Mouse (Mus musculus) c-Kit-positive CD71-positive TER-119-positive erythroid progenitor cells, embryonic 14.5 days (primary cell): Measurements from ENCODE around the gene P2rx1.
A peak's percentile ranks its signal among the peaks of the same experiment; 100 is the strongest.

Source experiments
- DNase-seq: peaks from one replicate; pipeline ENCODE4 v3.0.0-alpha.2; 2013; ENCODE audit warnings: low spot score

Gene P2rx1

GRCm38 (mm10) chr11:72987807-72988206, 11.1 kb upstream of the P2rx1 start:
- DNase-seq: no peak

- DNase-seq: no peak
These were observed 9.9 kb upstream of the P2rx1 start for GRCm38 (mm10) chr11:72989044-72989443.

- no peak for DNase-seq
These were observed 8.2 kb upstream of the P2rx1 start for GRCm38 (mm10) chr11:72990688-72991087.

- DNase-seq: no peak
These were observed 6.9 kb upstream of the P2rx1 start for GRCm38 (mm10) chr11:72991961-72992360.

DNA sequence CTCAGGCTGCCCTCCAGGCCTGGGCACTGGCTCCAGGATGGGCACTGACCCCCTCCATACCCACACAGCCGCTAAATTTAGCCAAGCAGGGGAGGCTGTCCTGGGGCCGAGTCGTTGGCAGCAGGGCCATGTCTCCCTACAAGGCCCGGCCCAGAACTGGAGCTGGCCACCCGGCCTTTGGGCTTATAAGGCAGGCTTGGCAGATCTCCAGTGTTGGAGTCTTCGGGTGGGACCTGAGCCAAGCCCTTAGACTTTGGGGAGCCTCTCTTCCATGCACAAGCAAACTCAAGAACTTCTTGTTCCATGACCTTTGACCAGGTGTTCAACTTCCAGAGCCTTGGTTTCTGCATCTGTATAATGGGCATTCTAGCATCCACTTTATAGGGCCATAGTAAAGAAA, 2.6 kb upstream of the P2rx1 start:
- DNase-seq: no peak

DNA sequence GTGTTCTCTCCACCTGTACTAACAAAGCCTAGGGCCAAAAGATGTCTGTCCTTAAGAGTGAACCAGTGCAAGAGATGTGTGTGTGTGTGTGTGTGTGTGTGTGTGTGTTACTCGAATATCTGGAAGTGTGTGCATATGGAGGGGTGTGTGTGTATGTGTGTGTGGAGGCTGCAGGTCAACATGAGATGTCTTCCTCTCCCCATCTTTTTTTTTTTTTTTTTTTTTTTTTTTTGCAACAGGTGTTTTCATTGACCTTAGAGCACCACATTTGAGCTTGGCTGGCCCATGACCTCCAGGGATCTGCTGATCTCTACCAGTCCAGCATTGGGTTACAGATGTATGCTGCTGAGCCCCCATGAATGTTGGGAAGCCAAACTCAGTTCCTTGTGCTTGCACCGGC, 2.1 kb upstream of the P2rx1 start:
- DNase-seq: no peak

- DNase-seq: no peak
These were observed 1.2 kb upstream of the P2rx1 start for GRCm38 (mm10) chr11:72997529-72998326.

DNA sequence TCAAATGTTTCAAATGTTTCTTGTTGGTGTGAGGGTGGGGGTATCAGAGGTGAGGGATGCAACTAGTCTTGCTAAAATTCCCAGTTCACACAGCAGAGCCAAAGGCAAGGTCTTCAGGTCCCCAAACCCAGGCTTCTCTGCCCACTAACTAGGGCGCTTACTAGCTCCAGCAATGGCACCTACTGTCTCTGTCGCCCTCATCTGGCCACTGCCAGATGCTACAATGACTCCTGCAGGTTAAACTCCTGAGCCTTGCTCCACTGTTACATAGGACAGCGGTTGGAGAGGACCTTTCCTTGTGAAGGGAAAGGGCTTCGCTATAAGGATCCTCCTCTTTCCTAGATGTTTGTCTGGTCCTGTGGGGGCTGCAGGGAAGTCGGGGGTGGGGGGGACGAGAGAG, 2.1 kb downstream of the P2rx1 start:
- DNase-seq: peak; percentile 38

GRCm38 (mm10) chr11:73006377-73006776, 7.5 kb downstream of the P2rx1 start:
- peak; percentile 55 for DNase-seq

DNA sequence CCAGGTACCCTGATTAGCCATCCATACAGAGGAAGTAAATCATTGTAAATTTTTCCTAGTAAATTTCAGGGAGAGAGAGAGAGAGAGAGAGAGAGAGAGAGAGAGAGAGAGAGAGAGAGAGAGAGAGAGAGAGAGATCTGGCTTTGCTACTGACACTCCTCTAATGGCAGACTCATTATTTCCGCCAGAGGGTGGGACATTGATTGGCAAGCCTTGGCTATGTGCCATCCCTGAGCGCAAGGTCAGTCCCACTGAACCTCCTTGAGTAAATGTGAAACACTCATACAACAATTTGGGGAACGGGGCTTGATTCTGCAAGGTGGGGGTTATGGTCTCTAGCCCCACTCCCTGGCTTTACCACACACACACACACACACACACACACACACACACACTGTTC, 8.2 kb downstream of the P2rx1 start:
- DNase-seq: no peak

- no peak for DNase-seq
These were observed 9.0 kb downstream of the P2rx1 start for GRCm38 (mm10) chr11:73007698-73008481.

GRCm38 (mm10) chr11:73008826-73009225, 9.9 kb downstream of the P2rx1 start:
- no peak for DNase-seq

GRCm38 (mm10) chr11:73009531-73010274, 10.8 kb downstream of the P2rx1 start:
- no peak for DNase-seq

- DNase-seq: no peak
These were observed 15.1 kb downstream of the P2rx1 start for GRCm38 (mm10) chr11:73013981-73014380.

- no peak for DNase-seq
These were observed 16.0 kb downstream of the P2rx1 start for GRCm38 (mm10) chr11:73014831-73015344.

GRCm38 (mm10) chr11:73015391-73016102, 16.6 kb downstream of the P2rx1 start:
- DNase-seq: no peak

DNA sequence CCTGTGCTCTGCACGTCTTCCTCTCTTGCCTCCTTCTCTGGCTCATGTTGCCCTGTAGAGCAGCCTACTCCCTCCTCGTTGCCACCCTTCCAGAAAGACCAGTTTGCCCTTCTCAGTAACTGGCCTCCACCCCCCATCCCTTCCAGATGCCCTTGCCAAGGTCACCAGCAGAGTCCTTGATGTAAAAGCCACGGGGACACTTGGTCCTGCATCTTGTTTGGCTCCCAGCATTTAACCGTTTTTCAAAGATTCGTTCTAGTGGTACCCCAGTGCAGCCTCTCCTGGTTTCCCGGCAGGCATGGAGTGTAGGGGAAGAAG, 17.2 kb downstream of the P2rx1 start:
- no peak for DNase-seq

DNA sequence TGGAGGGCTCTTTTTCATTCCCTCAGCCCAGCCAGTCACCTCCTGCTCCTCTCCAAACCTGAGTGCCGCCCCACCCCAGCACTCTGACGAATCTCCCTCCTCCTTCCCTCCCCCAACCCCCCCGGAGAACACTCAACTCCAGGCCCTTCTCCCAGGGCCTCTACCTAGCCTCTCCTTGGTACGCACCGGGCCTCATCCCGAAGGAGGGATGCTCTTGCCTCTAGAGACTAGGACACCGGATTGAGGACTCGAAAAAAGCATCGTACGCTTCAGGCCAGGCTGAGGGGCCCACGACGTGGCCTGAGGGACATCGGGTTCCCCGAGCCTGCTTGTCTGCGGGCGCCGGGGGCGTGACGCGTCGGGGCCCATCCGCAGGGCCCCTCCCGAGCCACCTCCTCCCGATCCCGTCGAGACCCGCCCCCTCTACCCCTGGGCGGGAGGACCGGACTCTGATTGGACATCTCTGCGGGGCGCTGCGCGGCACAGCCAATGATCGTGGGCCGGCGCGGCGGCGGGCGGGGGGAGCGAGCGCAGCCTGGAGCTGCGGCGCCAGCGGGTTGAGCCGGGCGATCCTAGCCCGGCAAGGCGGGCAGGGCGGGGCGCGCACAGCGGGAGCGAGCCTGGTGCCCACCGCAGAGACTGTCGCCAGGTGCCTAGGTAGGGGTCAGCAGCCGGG, 19.7 kb downstream of the P2rx1 start, which contains the start of gene Camkk1:
TSS of gene Camkk1 (plus strand) at position 538 of the 676 bp plus-strand sequence.
- peak; percentile 79 for DNase-seq

DNA sequence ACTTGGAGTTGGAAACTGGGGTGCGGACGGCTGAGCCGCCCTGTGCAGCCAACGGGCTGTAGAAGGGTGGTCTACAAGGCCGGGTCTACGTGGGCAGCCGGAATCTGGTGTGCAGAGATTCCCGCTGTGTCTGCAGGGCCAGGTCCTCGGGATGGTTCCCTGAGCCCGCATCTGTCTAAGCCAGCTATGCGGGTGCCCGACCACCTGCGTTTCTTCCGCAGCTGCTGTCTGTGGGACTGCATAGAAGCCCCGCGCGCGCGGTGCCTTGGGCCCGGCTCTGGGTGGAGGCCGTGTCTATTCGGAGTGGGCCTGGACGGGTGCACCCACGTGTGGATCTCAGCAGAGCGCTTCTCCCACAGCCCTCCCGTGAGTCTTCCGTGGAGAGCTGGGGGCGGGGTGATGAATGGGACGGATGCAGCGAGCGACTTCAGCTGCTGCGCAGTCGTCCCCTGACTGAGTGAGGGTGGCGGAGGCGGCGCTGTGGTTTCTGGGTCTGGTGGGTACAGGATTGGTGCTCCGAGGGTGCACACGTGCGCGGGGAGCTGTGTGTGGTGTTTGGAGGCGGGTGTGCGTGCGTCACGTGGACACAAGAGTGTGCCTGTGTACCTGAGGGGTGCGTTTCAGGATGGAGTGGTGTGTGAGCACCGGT, 20.4 kb downstream of the P2rx1 start:
- DNase-seq: no peak

GRCm38 (mm10) chr11:73020953-73021800, 22.3 kb downstream of the P2rx1 start:
- DNase-seq: no peak
